Mouse (Mus musculus): ENCODE measurements around the gene Nceh1. TPM values are rescaled to one million over a fixed set of nuclear protein-coding genes. Genes with fewer than 3 reads are reported as not detected.
"Not testable (repeated sequence)": the region's sequence is repeated elsewhere in the genome, so short reads cannot be mapped to it uniquely, and the experiment has no call there.

The Nceh1 gene
- polyA plus RNA-seq, 1 experiment: 137 TPM

DNA sequence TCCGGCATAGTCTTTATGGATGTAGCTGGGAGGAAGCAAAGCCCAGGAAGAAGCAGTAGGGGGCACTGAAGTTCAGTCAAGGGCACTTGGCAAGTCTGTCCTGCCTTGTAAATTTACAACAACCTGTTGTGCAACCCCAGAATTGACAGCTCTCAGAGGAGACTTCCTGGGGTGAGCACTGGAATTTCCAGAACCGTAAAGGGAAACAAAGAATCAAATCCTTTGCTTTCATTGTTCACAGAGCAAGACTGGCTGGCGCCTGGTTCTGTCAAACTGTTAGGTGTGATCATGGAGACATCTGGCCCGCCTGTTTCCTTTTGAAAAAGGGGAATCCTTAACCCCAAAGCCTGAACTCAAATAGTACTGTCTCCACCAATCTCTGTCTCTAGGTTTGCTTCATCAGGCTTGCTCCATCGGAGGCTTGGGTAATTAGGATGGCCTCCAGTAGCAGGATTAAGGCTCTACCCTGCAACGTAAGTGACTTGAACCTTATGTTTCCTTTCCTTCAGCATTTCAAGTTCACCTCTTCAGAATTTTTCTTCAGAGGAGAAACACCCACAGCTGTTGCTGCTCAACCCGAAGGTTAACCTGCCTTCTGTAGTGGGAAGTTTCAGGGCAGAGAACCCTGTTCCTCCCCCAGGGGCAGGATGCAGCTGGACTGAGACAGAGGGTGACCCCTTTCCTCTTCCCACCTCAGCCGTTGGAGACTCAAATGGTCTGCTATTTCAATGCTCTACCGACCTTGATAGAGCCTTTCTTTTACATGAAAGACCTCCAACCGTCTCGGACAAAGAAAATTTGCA lies 87.6 kb downstream of the Nceh1 start:
- no peak overlapping the region; the same call in 1 of the 2 replicates for H3K4me3 ChIP-seq (ENCODE audit: insufficient read depth, low read length)
- 0 out of 2 replicates have a peak overlapping the region, but pooled peaks have one; percentile 5 for H3K27ac ChIP-seq (ENCODE audit: insufficient read depth, low read depth, low read length)
- H3K4me1 ChIP-seq (ENCODE audit: control insufficient read depth, insufficient read depth, low read length): peaks cover 7% of the 10 kb centered on the region
- TF ChIP-seq POLR2A (IDR thresholded peaks at IDR 0.05; ENCODE audit: borderline replicate concordance, low read depth, low read length): no peak
- TF ChIP-seq CTCF (IDR thresholded peaks at IDR 0.05; ENCODE audit: low read depth, low read length): no peak

DNA sequence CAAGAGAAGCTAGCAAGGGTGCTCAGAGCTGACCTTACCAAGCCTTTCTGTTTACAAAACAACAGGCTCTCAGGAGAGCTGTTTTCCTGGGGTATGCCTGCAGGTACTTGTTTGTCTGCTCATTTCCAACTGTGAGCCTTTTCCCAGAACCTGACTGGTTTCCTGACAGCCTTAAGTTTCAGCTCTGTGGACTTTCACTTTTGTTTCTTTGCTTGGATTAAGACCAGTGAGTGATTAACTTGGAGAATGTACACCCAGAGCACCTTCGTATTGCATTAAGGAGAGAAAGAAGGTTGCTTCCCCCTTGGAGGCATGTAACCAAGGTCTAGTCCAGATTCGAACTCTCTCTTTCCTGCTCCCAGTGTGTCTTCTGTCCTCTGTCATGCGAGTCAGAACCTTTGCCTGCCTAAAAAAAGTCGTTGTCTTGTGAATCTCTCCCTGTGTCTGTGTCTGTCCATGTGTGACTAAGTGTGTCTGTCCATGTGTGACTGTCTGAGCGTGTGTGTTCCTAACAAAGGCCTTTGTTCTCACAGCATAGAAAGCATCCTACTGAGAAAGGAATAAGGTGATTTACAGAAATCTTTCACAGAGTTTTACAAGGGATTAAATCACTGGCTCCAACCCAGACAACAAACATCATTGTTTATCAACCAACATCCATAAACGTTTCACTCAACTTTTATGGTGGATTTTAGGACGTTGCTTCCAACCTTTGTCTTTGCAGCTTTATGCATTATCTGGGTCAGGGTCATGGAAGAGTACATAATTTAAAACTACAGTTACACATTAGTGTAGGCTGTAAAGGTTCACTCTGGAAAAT lies 90.4 kb downstream of the Nceh1 start:
- no peak for TF ChIP-seq CTCF (IDR thresholded peaks at IDR 0.05; ENCODE audit: low read depth, low read length)
- TF ChIP-seq POLR2A (IDR thresholded peaks at IDR 0.05; ENCODE audit: borderline replicate concordance, low read depth, low read length): no peak
- Histone ChIP-seq H3K4me1 (ENCODE audit: control insufficient read depth, insufficient read depth, low read length) (peaks cover 9% of the 10 kb centered on the region), H3K27ac (ENCODE audit: insufficient read depth, low read depth, low read length) (no peak overlapping the region), H3K4me3 (ENCODE audit: insufficient read depth, low read length) (no peak overlapping the region)

DNA sequence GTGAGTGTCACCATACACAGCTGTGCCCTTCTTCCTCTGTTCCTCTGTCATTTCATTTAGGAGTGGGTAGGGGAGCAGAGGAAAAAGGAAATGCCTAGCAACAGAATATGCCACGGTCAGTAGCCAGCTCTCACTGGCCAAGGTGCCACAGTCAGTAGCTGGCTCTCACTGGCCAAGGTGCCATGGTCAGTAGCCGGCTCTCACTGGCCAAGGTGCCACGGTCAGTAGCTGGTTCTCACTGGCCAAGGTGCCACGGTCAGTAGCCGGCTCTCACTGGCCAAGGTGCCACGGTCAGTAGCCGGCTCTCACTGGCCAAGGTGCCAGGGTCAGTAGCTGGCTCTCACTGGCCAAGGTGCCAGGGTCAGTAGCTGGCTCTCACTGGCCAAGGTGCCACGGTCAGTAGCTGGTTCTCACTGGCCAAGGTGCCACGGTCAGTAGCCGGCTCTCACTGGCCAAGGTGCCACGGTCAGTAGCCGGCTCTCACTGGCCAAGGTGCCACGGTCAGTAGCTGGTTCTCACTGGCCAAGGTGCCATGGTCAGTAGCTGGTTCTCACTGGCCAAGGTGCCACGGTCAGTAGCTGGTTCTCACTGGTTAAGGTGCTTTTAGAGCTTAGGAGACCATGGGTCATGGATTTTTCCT lies 96.6 kb downstream of the Nceh1 start:
- not testable (repeated sequence) for H3K4me3 ChIP-seq (ENCODE audit: insufficient read depth, low read length); H3K27ac ChIP-seq (ENCODE audit: insufficient read depth, low read depth, low read length)
- peaks cover 13% of the 10 kb centered on the region for H3K4me1 ChIP-seq (ENCODE audit: control insufficient read depth, insufficient read depth, low read length)

DNA sequence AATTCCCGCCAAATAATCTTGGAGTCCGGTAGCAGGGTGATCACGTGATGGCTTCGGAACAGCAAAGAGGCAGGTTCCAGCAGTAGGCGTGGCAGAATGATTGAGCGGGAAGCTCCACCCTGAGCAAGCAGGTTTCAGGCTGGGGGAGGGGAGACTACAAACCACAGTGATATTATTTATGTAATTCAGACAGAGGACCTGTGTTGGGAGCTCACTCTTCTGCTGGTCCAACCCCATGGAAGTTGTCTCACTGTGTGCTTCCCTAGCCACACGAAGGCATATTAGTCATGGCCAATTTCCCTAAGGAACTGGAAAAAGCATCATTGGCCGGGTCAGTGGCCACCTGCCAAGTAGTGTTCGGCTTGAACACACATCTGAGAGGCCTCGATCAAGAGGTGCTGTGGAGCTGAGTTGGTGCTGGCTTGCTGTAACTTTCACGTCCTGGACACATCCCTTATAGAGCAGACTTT lies 97.5 kb downstream of the Nceh1 start:
- peaks cover 12% of the 10 kb centered on the region for H3K4me1 ChIP-seq (ENCODE audit: control insufficient read depth, insufficient read depth, low read length)
- no peak for TF ChIP-seq CTCF (IDR thresholded peaks at IDR 0.05; ENCODE audit: low read depth, low read length)
- TF ChIP-seq POLR2A (IDR thresholded peaks at IDR 0.05; ENCODE audit: borderline replicate concordance, low read depth, low read length): no peak
- H3K4me3 ChIP-seq (ENCODE audit: insufficient read depth, low read length): no peak overlapping the region
- H3K27ac ChIP-seq (ENCODE audit: insufficient read depth, low read depth, low read length): no peak overlapping the region

DNA sequence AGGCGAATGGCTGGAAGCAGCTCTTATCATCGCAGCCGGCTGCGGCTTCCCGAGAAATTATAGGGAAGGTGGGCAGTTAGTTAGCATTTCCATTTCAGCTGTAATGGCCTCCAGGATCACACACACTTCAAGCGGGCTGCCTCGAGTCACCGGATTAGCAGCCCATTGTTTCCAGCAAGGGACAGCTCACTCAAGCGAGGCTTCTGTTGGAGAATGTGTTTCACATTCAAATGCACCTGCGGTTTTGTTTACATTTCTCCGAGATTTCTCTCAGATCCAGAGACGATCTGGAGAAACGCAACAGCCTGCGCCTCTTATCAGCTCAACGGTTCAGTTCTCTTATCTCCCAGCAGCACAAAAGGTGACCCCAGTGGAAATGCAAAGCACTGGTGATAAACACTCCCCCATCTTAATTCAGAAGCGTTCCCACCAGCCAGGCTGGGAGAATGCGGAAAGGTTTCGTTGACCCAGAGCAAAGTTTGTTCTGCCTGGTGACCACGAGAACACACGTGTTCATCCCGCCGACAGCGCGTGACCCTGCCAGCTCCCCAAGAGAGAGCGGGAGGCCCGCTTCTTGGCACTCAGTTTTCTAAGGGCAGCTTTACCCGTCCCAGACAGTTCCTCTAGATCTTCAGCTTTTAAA lies 100.4 kb downstream of the Nceh1 start:
- H3K4me1 ChIP-seq (ENCODE audit: control insufficient read depth, insufficient read depth, low read length): peaks cover 10% of the 10 kb centered on the region
- no peak overlapping the region for H3K27ac ChIP-seq (ENCODE audit: insufficient read depth, low read depth, low read length)
- no peak overlapping the region for H3K4me3 ChIP-seq (ENCODE audit: insufficient read depth, low read length)
- TF ChIP-seq CTCF (IDR thresholded peaks at IDR 0.05; ENCODE audit: low read depth, low read length) (no peak), POLR2A (IDR thresholded peaks at IDR 0.05; ENCODE audit: borderline replicate concordance, low read depth, low read length) (no peak)

DNA sequence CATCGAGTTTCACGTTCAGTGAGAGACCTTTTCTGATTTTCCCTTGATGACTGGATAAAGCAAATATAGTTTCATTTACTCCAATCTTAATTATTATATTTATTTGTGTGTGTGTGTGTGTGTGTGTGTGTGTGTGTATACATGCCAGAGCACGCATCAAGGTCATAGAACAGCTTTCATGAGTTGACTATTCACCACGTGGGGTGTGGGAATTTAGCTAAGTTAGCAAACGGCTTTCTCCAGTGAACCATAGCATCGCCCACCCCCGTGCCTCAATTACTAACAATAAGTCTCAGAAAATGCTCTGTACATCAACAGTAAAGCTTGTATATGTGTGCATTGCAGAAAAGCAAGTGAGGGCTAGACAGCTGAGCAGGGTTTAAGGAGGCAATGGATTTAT lies 101.0 kb downstream of the Nceh1 start:
- TF ChIP-seq CTCF (IDR thresholded peaks at IDR 0.05; ENCODE audit: low read depth, low read length): no peak
- TF ChIP-seq POLR2A (IDR thresholded peaks at IDR 0.05; ENCODE audit: borderline replicate concordance, low read depth, low read length): no peak
- Histone ChIP-seq H3K4me3 (ENCODE audit: insufficient read depth, low read length) (no peak overlapping the region), H3K4me1 (ENCODE audit: control insufficient read depth, insufficient read depth, low read length) (peaks cover 15% of the 10 kb centered on the region), H3K27ac (ENCODE audit: insufficient read depth, low read depth, low read length) (no peak overlapping the region)

DNA sequence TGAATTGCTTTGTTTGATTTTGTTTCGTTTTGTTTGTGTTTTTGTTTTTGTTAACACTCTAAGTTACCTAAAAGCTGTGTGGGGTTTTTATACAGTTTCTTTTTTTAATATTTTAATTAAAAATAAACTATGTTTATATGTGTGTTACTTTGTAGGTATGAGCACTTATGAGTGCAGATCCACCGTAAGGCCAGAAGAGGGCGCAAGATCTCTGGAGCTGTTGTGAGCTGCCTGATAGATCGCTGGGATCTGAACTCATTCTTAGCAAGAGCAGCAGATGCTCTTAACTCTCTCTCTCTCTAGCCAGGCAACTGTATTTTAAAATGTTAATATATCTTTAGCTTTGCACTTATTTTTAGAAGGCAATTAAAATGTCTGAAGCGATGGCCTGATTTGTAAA lies 101.5 kb downstream of the Nceh1 start:
- Histone ChIP-seq H3K4me3 (ENCODE audit: insufficient read depth, low read length) (no peak overlapping the region), H3K4me1 (ENCODE audit: control insufficient read depth, insufficient read depth, low read length) (peaks cover 19% of the 10 kb centered on the region)

DNA sequence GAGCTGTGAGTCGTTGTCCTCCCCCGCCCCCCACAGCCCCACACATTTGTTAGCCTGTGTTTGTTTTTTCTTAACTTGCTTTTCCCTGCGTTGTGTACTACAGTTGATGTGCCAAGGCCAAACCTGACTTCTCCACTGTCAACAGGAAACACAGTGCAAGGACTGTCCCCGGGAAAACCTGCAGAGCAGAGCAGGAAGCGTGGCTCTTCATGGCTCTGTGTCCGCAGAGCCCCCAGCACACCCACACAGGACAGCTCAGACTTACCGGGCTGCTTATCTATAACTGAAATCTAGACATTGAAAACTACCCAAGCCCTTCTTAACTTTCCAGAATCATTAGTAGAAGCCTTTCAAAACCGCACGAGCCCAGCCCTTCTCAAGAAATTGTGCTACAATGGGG lies 102.3 kb downstream of the Nceh1 start:
- peaks cover 18% of the 10 kb centered on the region for H3K4me1 ChIP-seq (ENCODE audit: control insufficient read depth, insufficient read depth, low read length)
- H3K27ac ChIP-seq (ENCODE audit: insufficient read depth, low read depth, low read length): no peak overlapping the region
- TF ChIP-seq POLR2A (IDR thresholded peaks at IDR 0.05; ENCODE audit: borderline replicate concordance, low read depth, low read length) (no peak), CTCF (IDR thresholded peaks at IDR 0.05; ENCODE audit: low read depth, low read length) (no peak)
- no peak overlapping the region for H3K4me3 ChIP-seq (ENCODE audit: insufficient read depth, low read length)

More for the DNA sequence above, 101.5 kb downstream of the Nceh1 start:
- H3K27ac ChIP-seq (ENCODE audit: insufficient read depth, low read depth, low read length): no peak overlapping the region
- no peak for TF ChIP-seq CTCF (IDR thresholded peaks at IDR 0.05; ENCODE audit: low read depth, low read length)
- no peak for TF ChIP-seq POLR2A (IDR thresholded peaks at IDR 0.05; ENCODE audit: borderline replicate concordance, low read depth, low read length)

DNA sequence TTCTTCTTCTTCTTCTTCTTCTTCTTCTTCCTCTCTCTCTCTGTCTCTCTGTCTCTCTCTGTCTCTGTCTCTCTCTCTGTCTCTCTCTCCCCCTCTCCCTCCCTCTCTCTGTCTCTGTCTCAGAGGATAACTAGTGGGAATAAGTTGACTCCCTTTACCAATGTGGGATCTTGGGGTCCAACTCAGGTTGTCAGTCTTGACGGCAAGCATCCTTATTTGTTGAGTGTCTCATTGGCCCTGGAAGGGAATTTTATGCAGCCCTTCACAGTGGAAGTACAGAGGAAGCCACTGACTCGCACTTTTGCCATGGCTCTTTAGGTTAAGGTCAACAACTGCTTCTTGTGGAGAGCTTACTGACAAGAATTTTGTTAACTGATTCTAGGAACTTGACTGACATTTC lies 105.5 kb downstream of the Nceh1 start:
- H3K4me1 ChIP-seq (ENCODE audit: control insufficient read depth, insufficient read depth, low read length): peaks cover 13% of the 10 kb centered on the region
- no peak overlapping the region for H3K27ac ChIP-seq (ENCODE audit: insufficient read depth, low read depth, low read length)
- H3K4me3 ChIP-seq (ENCODE audit: insufficient read depth, low read length): no peak overlapping the region
- TF ChIP-seq POLR2A (IDR thresholded peaks at IDR 0.05; ENCODE audit: borderline replicate concordance, low read depth, low read length) (no peak), CTCF (IDR thresholded peaks at IDR 0.05; ENCODE audit: low read depth, low read length) (no peak)

Measured in bone marrow macrophage, adult 2 months (primary cell).